8 mouse cellular contexts compared by ENCODE assay signal in genomic region chr1:172203566-172203965, GRCm38 (mm10). TPM values are rescaled to one million over a fixed set of nuclear protein-coding genes. Genes with fewer than 3 reads are reported as not detected.
DNase-seq lines count a peak whose midpoint lies in the region; ATAC-seq and TF ChIP-seq lines count a peak whose summit lies in the region.

No protein-coding gene starts in this region.

- peak overlapping the region; percentile 81 for H3K4me2 ChIP-seq in heart, postnatal 0 days (ENCODE audit: low read depth, low read length)
- no peak overlapping the region for H3K4me2 ChIP-seq in liver, embryonic 16.5 days (ENCODE audit: low read depth, low read length)

- H3K9ac ChIP-seq in heart, postnatal 0 days (replicated peaks; ENCODE audit: low read depth, low read length): 0 out of 2 replicates have a peak overlapping the region, but pooled peaks have one; percentile 5
- H3K9ac ChIP-seq in liver, embryonic 16.5 days (ENCODE audit: low read depth, low read length): no peak overlapping the region

- DNase-seq in embryo, embryonic 10 days (ENCODE audit: low spot score): peak; percentile 56
- no peak for DNase-seq in embryo, embryonic 9.5 days (ENCODE audit: extremely low spot score)
- no peak for DNase-seq in heart, postnatal 0 days (ENCODE audit: low spot score)
- DNase-seq in adipocyte (ENCODE audit: low spot score): no peak
- no peak for DNase-seq in layer of hippocampus, postnatal 14 days (ENCODE audit: low spot score in 2 of 2)
- no peak for DNase-seq in c-Kit-positive CD71-positive TER-119-positive erythroid progenitor cells, embryonic 14.5 days (ENCODE audit: low spot score)

- TF ChIP-seq EP300 in heart, postnatal 0 days (IDR thresholded peaks at IDR 0.05; ENCODE audit: low read depth): no peak

- H3K4me1 ChIP-seq in cortical plate, adult 2 months (ENCODE audit: control insufficient read depth, insufficient read depth, low read length): peaks cover 25% of the 10 kb centered on the region
- H3K4me1 ChIP-seq in heart, postnatal 0 days (ENCODE audit: control insufficient read depth, insufficient read depth): peaks cover 55% of the 10 kb centered on the region
- peaks cover 14% of the 10 kb centered on the region for H3K4me1 ChIP-seq in liver, embryonic 16.5 days (ENCODE audit: control insufficient read depth, low read depth, low read length)

- TF ChIP-seq POLR2A in cortical plate, adult 2 months (IDR thresholded peaks at IDR 0.05; ENCODE audit: extremely low read depth, insufficient read depth, low read length): no peak

- no peak for ATAC-seq in heart, postnatal 0 days (ENCODE audit: insufficient read depth, low read depth)
- ATAC-seq in liver, embryonic 16.5 days (ENCODE audit: low read depth): peak; percentile 9; the same call in 1 of the 2 replicates

- H3K27ac ChIP-seq in cortical plate, adult 2 months (ENCODE audit: insufficient read depth, low read length): peak overlapping the region; percentile 43
- peak overlapping the region; percentile 95 for H3K27ac ChIP-seq in heart, postnatal 0 days (ENCODE audit: low read depth)
- H3K27ac ChIP-seq in liver, embryonic 16.5 days (ENCODE audit: low read length): peak overlapping the region; percentile 45

- TF ChIP-seq CTCF in cortical plate, adult 2 months (IDR thresholded peaks at IDR 0.05; ENCODE audit: extremely low read depth, insufficient read depth, low read length): no peak
- no peak for TF ChIP-seq CTCF in heart, postnatal 0 days (IDR thresholded peaks at IDR 0.05; ENCODE audit: low read depth)

- 13% methylated on average over 4 of the region's 4 CpGs for WGBS in heart, postnatal 0 days
- WGBS in liver, embryonic 16.5 days (ENCODE audit: insufficient replicate concordance): 30% methylated on average over 4 of the region's 4 CpGs

- peaks cover 26% of the 10 kb centered on the region for H3K36me3 ChIP-seq in heart, postnatal 0 days (replicated peaks; ENCODE audit: control insufficient read depth, insufficient read depth, low read length)
- peaks cover 5% of the 10 kb centered on the region; the same call in 1 of the 2 replicates for H3K36me3 ChIP-seq in liver, embryonic 16.5 days (ENCODE audit: control insufficient read depth, insufficient read depth)

- no peaks in the 10 kb centered on the region for H3K9me3 ChIP-seq in heart, postnatal 0 days (replicated peaks; ENCODE audit: control insufficient read depth, low read length)
- H3K9me3 ChIP-seq in liver, embryonic 16.5 days (replicated peaks; ENCODE audit: control insufficient read depth, low read length): no peaks in the 10 kb centered on the region

- peak overlapping the region; percentile 91 for H3K4me3 ChIP-seq in cortical plate, adult 2 months (ENCODE audit: insufficient read depth, low read length)
- no peak overlapping the region for H3K4me3 ChIP-seq in heart, postnatal 0 days (ENCODE audit: low read depth, low read length)
- no peak overlapping the region for H3K4me3 ChIP-seq in liver, embryonic 16.5 days (ENCODE audit: low read depth, low read length)

- no peaks in the 10 kb centered on the region for H3K27me3 ChIP-seq in heart, postnatal 0 days (ENCODE audit: control insufficient read depth, insufficient read depth, low read length)
- H3K27me3 ChIP-seq in liver, embryonic 16.5 days (ENCODE audit: control insufficient read depth, insufficient read depth, low read depth, low read length): peaks cover 7% of the 10 kb centered on the region

RNA-seq across cellular contexts. Expression of gene Pea15a, which starts 3.0 kb away (rescaled TPM):
- polyA plus RNA-seq in cortical plate, adult 2 months (2012; rRNA removed): 530 and 543 TPM in 2 replicates
- 78.3 and 105 TPM in 2 replicates for total RNA-seq in heart, postnatal 0 days (2014; rRNA removed; ENCODE audit: low replicate concordance)
- 99.2 and 99.3 TPM in 2 replicates for polyA plus RNA-seq in heart, postnatal 0 days (2015; fragmentation: Nextera tagmentation; extraction: Ambion mirVana)
- 20.6 and 21.5 TPM in 2 replicates for polyA plus RNA-seq in liver, embryonic 16.5 days (2015; fragmentation: Nextera tagmentation; extraction: Ambion mirVana)
- 100 to 1,000 TPM; 360 to 376 TPM for total RNA-seq in layer of hippocampus, postnatal 14 days (2021)

RNA-seq across cellular contexts. Expression of gene Casq1, which starts 16.1 kb away (rescaled TPM):
- polyA plus RNA-seq in cortical plate, adult 2 months (2012; rRNA removed): 1.1 and 2.9 TPM in 2 replicates
- total RNA-seq in heart, postnatal 0 days (2014; rRNA removed; ENCODE audit: low replicate concordance): 61.2 and 68.0 TPM in 2 replicates
- 60.3 and 65.0 TPM in 2 replicates for polyA plus RNA-seq in heart, postnatal 0 days (2015; fragmentation: Nextera tagmentation; extraction: Ambion mirVana)
- polyA plus RNA-seq in liver, embryonic 16.5 days (2015; fragmentation: Nextera tagmentation; extraction: Ambion mirVana): 2.6 and 7.5 TPM in 2 replicates
- total RNA-seq in layer of hippocampus, postnatal 14 days (2021): 1 to 10 TPM; 1.1 to 1.4 TPM

RNA-seq across cellular contexts. Expression of gene Atp1a4, which starts 54.6 kb away (rescaled TPM):
- polyA plus RNA-seq in cortical plate, adult 2 months (2012; rRNA removed): not detected in 2 replicates
- total RNA-seq in heart, postnatal 0 days (2014; rRNA removed; ENCODE audit: low replicate concordance): not detected in 2 replicates
- polyA plus RNA-seq in heart, postnatal 0 days (2015; fragmentation: Nextera tagmentation; extraction: Ambion mirVana): 0.07 TPM in 2 replicates
- not detected in 2 replicates for polyA plus RNA-seq in liver, embryonic 16.5 days (2015; fragmentation: Nextera tagmentation; extraction: Ambion mirVana)
- total RNA-seq in layer of hippocampus, postnatal 14 days (2021): not detected

RNA-seq across cellular contexts. Expression of gene Dcaf8, which starts 55.7 kb away (rescaled TPM):
- 99.6 and 106 TPM in 2 replicates for polyA plus RNA-seq in cortical plate, adult 2 months (2012; rRNA removed)
- 119 and 129 TPM in 2 replicates for total RNA-seq in heart, postnatal 0 days (2014; rRNA removed; ENCODE audit: low replicate concordance)
- 116 and 119 TPM in 2 replicates for polyA plus RNA-seq in heart, postnatal 0 days (2015; fragmentation: Nextera tagmentation; extraction: Ambion mirVana)
- polyA plus RNA-seq in liver, embryonic 16.5 days (2015; fragmentation: Nextera tagmentation; extraction: Ambion mirVana): 61.2 and 61.3 TPM in 2 replicates
- 100 to 1,000 TPM in 1 of 2 experiments, 10 to 100 TPM in 1; 97.8 to 104 TPM for total RNA-seq in layer of hippocampus, postnatal 14 days (2021)

RNA-seq across cellular contexts. Expression of gene Igsf8, which starts 57.9 kb away (rescaled TPM):
- polyA plus RNA-seq in cortical plate, adult 2 months (2012; rRNA removed): 318 and 326 TPM in 2 replicates
- 22.1 and 30.8 TPM in 2 replicates for total RNA-seq in heart, postnatal 0 days (2014; rRNA removed; ENCODE audit: low replicate concordance)
- 11.4 and 12.6 TPM in 2 replicates for polyA plus RNA-seq in heart, postnatal 0 days (2015; fragmentation: Nextera tagmentation; extraction: Ambion mirVana)
- polyA plus RNA-seq in liver, embryonic 16.5 days (2015; fragmentation: Nextera tagmentation; extraction: Ambion mirVana): 16.8 and 20.6 TPM in 2 replicates
- total RNA-seq in layer of hippocampus, postnatal 14 days (2021): 100 to 1,000 TPM; 185 to 195 TPM

Comparison
In these comparisons a context has a peak if more than half of its experiments do, and no peak if none do; other contexts are left out.
1. H3K27ac ChIP-seq: peak in every context shown above with its lines; median percentile 95 in heart, postnatal 0 days; 45 in liver, embryonic 16.5 days; 43 in cortical plate, adult 2 months.